Mouse (Mus musculus): ENCODE results near the gene Arfgap1. TPM values are rescaled to one million over a fixed set of nuclear protein-coding genes. Genes with fewer than 3 reads are reported as not detected.

The Arfgap1 gene
- total and polyA plus RNA-seq, 3 experiments: 50.5 to 57.1 TPM; not detected in 1

GRCm38 (mm10) chr2:180963956-180964355, 3.1 kb upstream of the Arfgap1 start:
- Histone ChIP-seq H3K4me3 (ENCODE audit: control insufficient read depth in 1 of 2, insufficient read depth in 1 of 2, low read depth in 2 of 2, low read length in 2 of 2) (no peak overlapping the region), H3K9me3 (replicated peaks; ENCODE audit: insufficient read depth, low read length) (no peaks in the 10 kb centered on the region), H3K79me2 (ENCODE audit: control insufficient read depth, insufficient read depth, low read length, poor library complexity) (peaks cover 16% of the 10 kb centered on the region), H3K27ac (ENCODE audit: control insufficient read depth, low read depth, low read length) (no peak overlapping the region), H3K36me3 (ENCODE audit: control insufficient read depth in 1 of 2, insufficient read depth in 2 of 2, low read length in 2 of 2) (peaks cover 0 to 11% of the 10 kb centered on the region in 2 experiments; a peak in 3 of 4 replicates), H3K4me1 (ENCODE audit: control insufficient read depth in 1 of 2, insufficient read depth in 2 of 2, low read length in 2 of 2) (peaks cover 2 to 7% of the 10 kb centered on the region in 2 experiments; a peak in 2 of 4 replicates), H3K27me3 (ENCODE audit: control insufficient read depth in 1 of 2, insufficient read depth in 2 of 2, low read length in 2 of 2) (peaks cover 1 to 4% of the 10 kb centered on the region in 2 experiments; a peak in 3 of 4 replicates), H3K9ac (ENCODE audit: control insufficient read depth, low read depth, low read length, poor library complexity, severe bottlenecking) (0 out of 2 replicates have a peak overlapping the region, but pooled peaks have one; percentile 17)
- no peak for TF ChIP-seq POLR2AphosphoS5 (IDR thresholded peaks at IDR 0.05; ENCODE audit: borderline replicate concordance, low read depth, low read length)
- TF ChIP-seq SMC3 (IDR thresholded peaks at IDR 0.05; ENCODE audit: low read depth, low read length): peak; percentile 68
- peak; percentile 83 to 95 (median 87) for TF ChIP-seq CTCF (IDR thresholded peaks at IDR 0.05 in 2 of 3, conservative IDR thresholded peaks at IDR 0.05 in 1 of 3; ENCODE audit: control insufficient read depth in 1 of 3, insufficient read depth in 1 of 3, low read depth in 2 of 3, low read length in 3 of 3, poor library complexity in 1 of 3, severe bottlenecking in 1 of 3)
- TF ChIP-seq RAD21 (IDR thresholded peaks at IDR 0.05; ENCODE audit: low read depth, low read length): peak; percentile 46
- TF ChIP-seq RCOR1 (IDR thresholded peaks at IDR 0.05; ENCODE audit: low read depth, low read length): no peak
- TF ChIP-seq GATA1 (IDR thresholded peaks at IDR 0.05; ENCODE audit: low read depth, low read length): peak; percentile 34; the same call in 1 of the 2 replicates
- DNase-seq (ENCODE audit: low read depth, low spot score): peak; percentile 76

DNA sequence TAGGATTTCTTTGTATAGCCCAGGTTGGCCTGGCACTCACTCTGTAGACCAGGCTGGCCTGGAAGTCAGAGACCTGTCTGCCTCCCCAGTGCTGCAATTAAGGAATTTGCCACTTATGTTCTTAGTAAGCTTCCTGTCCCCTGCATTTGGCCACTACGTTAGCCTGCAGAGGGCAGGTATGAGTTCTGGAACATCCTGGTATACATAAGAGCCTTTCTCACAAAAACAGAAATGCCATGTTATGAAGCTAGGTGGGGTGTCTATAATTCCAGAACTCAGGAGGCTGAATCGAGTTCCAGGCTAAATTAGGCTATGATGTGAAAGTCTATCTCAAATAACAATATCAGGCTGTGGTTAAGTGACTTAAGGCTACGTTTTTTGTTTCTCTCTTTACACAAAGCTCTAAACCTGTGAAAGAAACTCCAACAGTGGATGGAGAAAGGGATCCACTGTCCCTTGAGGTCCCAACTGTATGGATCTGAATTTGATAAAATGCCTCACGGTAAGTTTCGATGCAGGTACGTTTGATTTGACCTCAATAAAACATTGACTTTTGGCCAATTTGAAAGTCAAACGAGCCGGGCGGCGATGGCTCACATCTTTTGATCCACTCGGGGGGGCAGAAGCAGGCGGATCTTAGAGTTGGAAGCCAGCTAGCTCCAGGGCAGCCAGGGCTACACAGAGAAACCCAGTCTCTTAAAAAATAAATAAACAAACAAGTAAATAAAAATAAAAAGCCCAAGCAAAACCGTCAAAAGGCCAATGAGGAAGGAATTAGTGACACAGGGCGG, 738 bp upstream of the Arfgap1 start:
- peaks cover 0 to 11% of the 10 kb centered on the region in 2 experiments; a peak in 3 of 4 replicates for H3K36me3 ChIP-seq (ENCODE audit: control insufficient read depth in 1 of 2, insufficient read depth in 2 of 2, low read length in 2 of 2)
- H3K4me3 ChIP-seq (ENCODE audit: control insufficient read depth in 1 of 2, insufficient read depth in 1 of 2, low read depth in 2 of 2, low read length in 2 of 2): peak overlapping the region; percentile 72 to 88
- H3K9me3 ChIP-seq (replicated peaks; ENCODE audit: insufficient read depth, low read length): no peaks in the 10 kb centered on the region
- peak overlapping the region; percentile 78 for H3K9ac ChIP-seq (ENCODE audit: control insufficient read depth, low read depth, low read length, poor library complexity, severe bottlenecking)
- peaks cover 2 to 7% of the 10 kb centered on the region in 2 experiments; a peak in 2 of 4 replicates for H3K4me1 ChIP-seq (ENCODE audit: control insufficient read depth in 1 of 2, insufficient read depth in 2 of 2, low read length in 2 of 2)
- H3K27me3 ChIP-seq (ENCODE audit: control insufficient read depth in 1 of 2, insufficient read depth in 2 of 2, low read length in 2 of 2): no peaks in the 10 kb centered on the region
- H3K27ac ChIP-seq (ENCODE audit: control insufficient read depth, low read depth, low read length): peak overlapping the region; percentile 51
- DNase-seq (ENCODE audit: low read depth, low spot score): peak; percentile 69
- TF ChIP-seq KAT2A (conservative IDR thresholded peaks at IDR 0.05; ENCODE audit: low read depth, low read length) (no peak), JUND (IDR thresholded peaks at IDR 0.05; ENCODE audit: low read depth, low read length) (no peak), ZMIZ1 (IDR thresholded peaks at IDR 0.05; ENCODE audit: low read depth, low read length) (0 out of 2 replicates have a peak, but pooled peaks have one; percentile 23), TAL1 (IDR thresholded peaks at IDR 0.05; ENCODE audit: low read length) (no peak), HCFC1 (IDR thresholded peaks at IDR 0.05; ENCODE audit: low read depth, low read length) (0 out of 2 replicates have a peak, but pooled peaks have one; percentile 22), TCF12 (IDR thresholded peaks at IDR 0.05; ENCODE audit: low read depth, low read length) (no peak), GABPA (IDR thresholded peaks at IDR 0.05; ENCODE audit: low read depth, low read length) (no peak), MYB (IDR thresholded peaks at IDR 0.05; ENCODE audit: low read depth, low read length) (no peak), SMC3 (IDR thresholded peaks at IDR 0.05; ENCODE audit: low read depth, low read length) (peak; percentile 28), CTCF (IDR thresholded peaks at IDR 0.05 in 2 of 3, conservative IDR thresholded peaks at IDR 0.05 in 1 of 3; ENCODE audit: control insufficient read depth in 1 of 3, insufficient read depth in 1 of 3, low read depth in 2 of 3, low read length in 3 of 3, poor library complexity in 1 of 3, severe bottlenecking in 1 of 3) (peak in 1 of 3 experiments; percentile 42; a peak in 3 of 6 replicates), NRF1 (IDR thresholded peaks at IDR 0.05; ENCODE audit: insufficient read depth, low read depth, low read length, poor library complexity, severe bottlenecking) (no peak), RCOR1 (IDR thresholded peaks at IDR 0.05; ENCODE audit: low read depth, low read length) (no peak), MEF2A (IDR thresholded peaks at IDR 0.05; ENCODE audit: extremely low read depth, insufficient replicate concordance, low read depth, low read length, poor library complexity, severe bottlenecking) (no peak), MAX (IDR thresholded peaks at IDR 0.05; ENCODE audit: low read length) (no peak)
- H3K79me2 ChIP-seq (ENCODE audit: control insufficient read depth, insufficient read depth, low read length, poor library complexity): peaks cover 21% of the 10 kb centered on the region
